Mouse (Mus musculus) midbrain, embryonic 13.5 days (tissue): ENCODE results near the gene Prr5. TPM values are rescaled to one million over a fixed set of nuclear protein-coding genes. Genes with fewer than 3 reads are reported as not detected.

Source experiments
- ATAC-seq: fragments of 200-750 bp; cut with Nextera tagmentation; 2 replicates; pipeline ENCODE4 v1.8.0; 2017; ENCODE audit warnings: mild to moderate bottlenecking, moderate TSS enrichment, moderate library complexity
- H3K27ac ChIP-seq: fragments of 300-500 bp; sonication (generic); 2 replicates; pipeline ENCODE4 v1.5.1; 2015; ENCODE audit warnings: inconsistent platforms, mild to moderate bottlenecking, moderate library complexity
- H3K27me3 ChIP-seq: fragments of 300-500 bp; sonication (generic); 2 replicates; pipeline ENCODE4 v1.6.1; 2015; ENCODE audit warnings: mild to moderate bottlenecking, inconsistent platforms
- H3K36me3 ChIP-seq: fragments of 300-500 bp; sonication (generic); 2 replicates; pipeline ENCODE4 v1.6.1; 2015; ENCODE audit warnings: mild to moderate bottlenecking, inconsistent platforms
- H3K4me1 ChIP-seq: fragments of 300-500 bp; sonication (generic); replicated peaks from 2 replicates; pipeline ENCODE4 v1.6.1; 2015; ENCODE audit warnings: inconsistent platforms
- H3K4me2 ChIP-seq: fragments of 300-500 bp; sonication (generic); replicated peaks from 2 replicates; pipeline ENCODE4 v1.6.1; 2015; ENCODE audit warnings: moderate library complexity, mild to moderate bottlenecking, inconsistent platforms
- H3K4me3 ChIP-seq: fragments of 300-500 bp; sonication (generic); replicated peaks from 2 replicates; pipeline ENCODE4 v1.5.1; 2015; ENCODE audit warnings: mild to moderate bottlenecking, inconsistent platforms
- H3K9ac ChIP-seq: fragments of 300-500 bp; sonication (generic); replicated peaks from 2 replicates; pipeline ENCODE4 v1.6.1; 2015; ENCODE audit warnings: mild to moderate bottlenecking, inconsistent platforms
- H3K9me3 ChIP-seq: fragments of 300-500 bp; sonication (generic); 2 replicates; pipeline ENCODE4 v1.6.1; 2016; ENCODE audit warnings: mild to moderate bottlenecking, inconsistent platforms
- WGBS: fragments of 180-500 bp; shearing (Covaris S2); methylation state at CpG from one replicate; pipeline ENCODE4 v1.1.7; 2015; 5-methylcytosine and 5-hydroxymethylcytosine counted together
- polyA plus RNA-seq: library from polyadenylated mRNA; unstranded; fragments of >200 nt; fragmentation: Nextera tagmentation; extraction: Ambion mirVana; gene quantifications from 2 replicates; pipeline ENCODE4 v1.2.1, GENCODE M21; 2015

Gene Prr5
- polyA plus RNA-seq, 1 experiment from 2014 or later: 13.8 TPM

GRCm38 (mm10) chr15:84658655-84659054 is 10.8 kb upstream of the Prr5 start:
- no peak for ATAC-seq

GRCm38 (mm10) chr15:84659856-84660255 is 9.6 kb upstream of the Prr5 start:
- no peak overlapping the region for H3K27ac ChIP-seq
- WGBS: 88% methylated on average over 5 of the region's 5 CpGs

More at GRCm38 (mm10) chr15:84658655-84659054, 10.8 kb upstream of the Prr5 start:
- Histone ChIP-seq H3K4me1 (peaks cover 47% of the 10 kb centered on the region), H3K4me2 (no peak overlapping the region), H3K27ac (no peak overlapping the region), H3K9ac (no peak overlapping the region), H3K4me3 (no peak overlapping the region), H3K9me3 (no peaks in the 10 kb centered on the region), H3K36me3 (no peaks in the 10 kb centered on the region), H3K27me3 (peaks cover 18% of the 10 kb centered on the region)
- WGBS: 91% methylated on average over 5 of the region's 5 CpGs

GRCm38 (mm10) chr15:84661274-84661673 is 8.1 kb upstream of the Prr5 start:
- no peaks in the 10 kb centered on the region for H3K36me3 ChIP-seq
- H3K4me1 ChIP-seq: peaks cover 51% of the 10 kb centered on the region
- 94% methylated on average over 5 of the region's 5 CpGs for WGBS
- no peak overlapping the region for H3K4me3 ChIP-seq
- H3K9me3 ChIP-seq: no peaks in the 10 kb centered on the region
- peaks cover 42% of the 10 kb centered on the region for H3K27me3 ChIP-seq
- no peak overlapping the region for H3K9ac ChIP-seq
- no peak overlapping the region for H3K4me2 ChIP-seq
- H3K27ac ChIP-seq: no peak overlapping the region
- no peak for ATAC-seq

More at GRCm38 (mm10) chr15:84659856-84660255, 9.6 kb upstream of the Prr5 start:
- Histone ChIP-seq H3K9me3 (no peaks in the 10 kb centered on the region), H3K4me3 (no peak overlapping the region), H3K36me3 (no peaks in the 10 kb centered on the region), H3K4me1 (peaks cover 49% of the 10 kb centered on the region), H3K4me2 (no peak overlapping the region), H3K9ac (no peak overlapping the region), H3K27me3 (peaks cover 30% of the 10 kb centered on the region)
- no peak for ATAC-seq

GRCm38 (mm10) chr15:84662952-84663684 is 6.3 kb upstream of the Prr5 start:
- Histone ChIP-seq H3K9ac (peak overlapping the region; percentile 71), H3K4me3 (peak overlapping the region; percentile 58), H3K9me3 (no peaks in the 10 kb centered on the region), H3K4me2 (peak overlapping the region; percentile 78), H3K27me3 (peaks cover 42% of the 10 kb centered on the region), H3K36me3 (no peaks in the 10 kb centered on the region), H3K4me1 (peaks cover 39% of the 10 kb centered on the region), H3K27ac (no peak overlapping the region)
- under 1% methylated on average over 46 of the region's 56 CpGs for WGBS
- peak; percentile 79 for ATAC-seq

- H3K4me1 ChIP-seq: peaks cover 35% of the 10 kb centered on the region
- H3K9me3 ChIP-seq: no peaks in the 10 kb centered on the region
- H3K36me3 ChIP-seq: no peaks in the 10 kb centered on the region
- H3K4me3 ChIP-seq: peak overlapping the region; percentile 58
- peak overlapping the region; percentile 78 for H3K4me2 ChIP-seq
- no peak overlapping the region for H3K27ac ChIP-seq
- H3K27me3 ChIP-seq: peaks cover 40% of the 10 kb centered on the region
- ATAC-seq: peak; percentile 32; the same call in 1 of the 2 replicates
- peak overlapping the region; percentile 71 for H3K9ac ChIP-seq
- 48% methylated on average over 10 of the region's 10 CpGs for WGBS
These were observed 5.7 kb upstream of the Prr5 start for GRCm38 (mm10) chr15:84663685-84664060.

- Histone ChIP-seq H3K36me3 (no peaks in the 10 kb centered on the region), H3K27ac (no peak overlapping the region), H3K9ac (peak overlapping the region; percentile 51), H3K27me3 (peaks cover 38% of the 10 kb centered on the region), H3K4me1 (peaks cover 41% of the 10 kb centered on the region), H3K9me3 (no peaks in the 10 kb centered on the region), H3K4me2 (peak overlapping the region; percentile 78), H3K4me3 (peak overlapping the region; percentile 58)
- ATAC-seq: no peak
- 22% methylated on average over 16 of the region's 16 CpGs for WGBS
These were observed 4.6 kb upstream of the Prr5 start for GRCm38 (mm10) chr15:84664542-84665460.

GRCm38 (mm10) chr15:84665662-84666061 is 3.8 kb upstream of the Prr5 start:
- H3K27ac ChIP-seq: no peak overlapping the region
- peaks cover 41% of the 10 kb centered on the region for H3K4me1 ChIP-seq
- peaks cover 38% of the 10 kb centered on the region for H3K27me3 ChIP-seq
- H3K4me3 ChIP-seq: no peak overlapping the region
- WGBS: 50% methylated on average over 9 of the region's 9 CpGs
- H3K9ac ChIP-seq: no peak overlapping the region
- H3K4me2 ChIP-seq: no peak overlapping the region
- no peaks in the 10 kb centered on the region for H3K9me3 ChIP-seq
- ATAC-seq: no peak
- H3K36me3 ChIP-seq: no peaks in the 10 kb centered on the region

GRCm38 (mm10) chr15:84666065-84666464 is 3.4 kb upstream of the Prr5 start:
- Histone ChIP-seq H3K36me3 (no peaks in the 10 kb centered on the region), H3K27me3 (peaks cover 38% of the 10 kb centered on the region), H3K27ac (no peak overlapping the region), H3K9ac (no peak overlapping the region), H3K4me1 (peaks cover 41% of the 10 kb centered on the region), H3K4me3 (no peak overlapping the region), H3K9me3 (no peaks in the 10 kb centered on the region), H3K4me2 (no peak overlapping the region)
- 57% methylated on average over 4 of the region's 4 CpGs for WGBS
- no peak for ATAC-seq

- no peaks in the 10 kb centered on the region for H3K36me3 ChIP-seq
- H3K4me2 ChIP-seq: no peak overlapping the region
- H3K9ac ChIP-seq: no peak overlapping the region
- H3K9me3 ChIP-seq: no peaks in the 10 kb centered on the region
- no peak overlapping the region for H3K4me3 ChIP-seq
- peaks cover 26% of the 10 kb centered on the region for H3K27me3 ChIP-seq
- no peak overlapping the region for H3K27ac ChIP-seq
- ATAC-seq: no peak
- peaks cover 37% of the 10 kb centered on the region for H3K4me1 ChIP-seq
- 77% methylated on average over 6 of the region's 6 CpGs for WGBS
These were observed 1.8 kb upstream of the Prr5 start for GRCm38 (mm10) chr15:84667601-84668000.

- Histone ChIP-seq H3K9ac (no peak overlapping the region), H3K4me1 (peaks cover 17% of the 10 kb centered on the region), H3K27ac (no peak overlapping the region), H3K4me2 (no peak overlapping the region), H3K9me3 (no peaks in the 10 kb centered on the region), H3K27me3 (peaks cover 10% of the 10 kb centered on the region), H3K4me3 (no peak overlapping the region), H3K36me3 (no peaks in the 10 kb centered on the region)
- no peak for ATAC-seq
- WGBS: 83% methylated on average over 23 of the region's 23 CpGs
These were observed 594 bp downstream of the Prr5 start for GRCm38 (mm10) chr15:84669771-84670656.

- Histone ChIP-seq H3K27ac (no peak overlapping the region), H3K9ac (no peak overlapping the region), H3K9me3 (no peaks in the 10 kb centered on the region), H3K4me3 (no peak overlapping the region), H3K27me3 (peaks cover 4% of the 10 kb centered on the region; the same call in 1 of the 2 replicates), H3K4me1 (peaks cover 10% of the 10 kb centered on the region), H3K36me3 (no peaks in the 10 kb centered on the region), H3K4me2 (no peak overlapping the region)
- no peak for ATAC-seq
- WGBS: 85% methylated on average over 4 of the region's 4 CpGs
These were observed 1.2 kb downstream of the Prr5 start for GRCm38 (mm10) chr15:84670657-84671055.
